Mouse (Mus musculus) kidney, adult 2 months (tissue): ENCODE data around the gene Casp2. TPM values are rescaled to one million over a fixed set of nuclear protein-coding genes. Genes with fewer than 3 reads are reported as not detected.

Experiments used
- DNase-seq: peaks from one replicate; pipeline ENCODE4 v3.0.0; 2021
- H3K27ac ChIP-seq: fragments of 200-500 bp; 2 replicates; pipeline ENCODE4 v1.5.1; 2012; ENCODE audit warnings: low read depth, low read length, control low read depth, inconsistent platforms; ENCODE audit not compliant: insufficient read depth
- H3K27me3 ChIP-seq: fragments of 200-500 bp; replicated peaks from 2 replicates; pipeline ENCODE4 v1.6.1; 2012; ENCODE audit warnings: mild to moderate bottlenecking, moderate library complexity, low read length, inconsistent platforms; ENCODE audit not compliant: control insufficient read depth, insufficient read depth
- H3K36me3 ChIP-seq: fragments of 200-500 bp; 2 replicates; pipeline ENCODE4 v1.6.1; 2012; ENCODE audit warnings: mild to moderate bottlenecking, moderate library complexity, low read length, inconsistent platforms; ENCODE audit not compliant: control insufficient read depth, insufficient read depth
- H3K4me1 ChIP-seq: fragments of 200-500 bp; 2 replicates; pipeline ENCODE4 v1.6.1; 2011; ENCODE audit warnings: low read length; ENCODE audit not compliant: control insufficient read depth, insufficient read depth
- H3K4me3 ChIP-seq: fragments of 200-500 bp; 2 replicates; pipeline ENCODE4 v1.5.1; 2011; ENCODE audit warnings: mild to moderate bottlenecking, low read depth, low read length, control low read depth; ENCODE audit not compliant: insufficient read depth
- CTCF ChIP-seq: fragments of 200-500 bp; conservative IDR thresholded peaks from 2 replicates; pipeline ENCODE4 v1.5.1; 2011; ENCODE audit warnings: low read depth, mild to moderate bottlenecking, control low read depth, low read length, moderate library complexity, mixed read lengths; ENCODE audit not compliant: insufficient read depth, insufficient read length
- POLR2A ChIP-seq: fragments of 200-500 bp; IDR thresholded peaks from one replicate; pipeline ENCODE4 v1.6.1; 2011; ENCODE audit warnings: low read depth, low read length, control low read depth
- WGBS: fragments of 180-500 bp; shearing (Covaris S2); methylation state at CpG from one replicate; pipeline ENCODE4 v1.1.7; 2018; 5-methylcytosine and 5-hydroxymethylcytosine counted together
- polyA plus RNA-seq: library from polyadenylated mRNA; depleted of rRNA; stranded (reverse); fragments of >200 nt; gene quantifications from 2 replicates; pipeline ENCODE4 v1.2.3, GENCODE M21; 2012; rRNA removed

The Casp2 gene
- 17.4 and 18.2 TPM in 2 replicates for polyA plus RNA-seq

- peak; percentile 99 for DNase-seq
- peaks cover 2% of the 10 kb centered on the region; the same call in 1 of the 2 replicates for H3K4me1 ChIP-seq
- H3K27me3 ChIP-seq = no peaks in the 10 kb centered on the region
- H3K27ac ChIP-seq = peak within 1 kb of the TSS; percentile 63
- under 1% methylated on average over 49 of the region's 51 CpGs for WGBS
- peak within 1 kb of the TSS; percentile 70 for H3K4me3 ChIP-seq
- H3K36me3 ChIP-seq = peaks cover 5% of the 10 kb centered on the region; the same call in 1 of the 2 replicates
- peak; percentile 96 for TF ChIP-seq CTCF
- TF ChIP-seq POLR2A = peak; percentile 21
Measured at GRCm38 (mm10) chr6:42264626-42265312, at the start of gene Casp2. Gene Casp2, plus strand, starts transcription at chr6:42264985.

GRCm38 (mm10) chr6:42215028-42215427 lies 49.8 kb upstream of the Casp2 start, which contains the start of gene Tas2r144:
Gene Tas2r144, plus strand, starts transcription at chr6:42215328.
- no peak within 1 kb of the TSS for H3K4me3 ChIP-seq
- TF ChIP-seq CTCF = no peak
- no peak for TF ChIP-seq POLR2A
- H3K27me3 ChIP-seq = no peaks in the 10 kb centered on the region
- no peak within 1 kb of the TSS for H3K27ac ChIP-seq
- WGBS = 86% methylated on average over 2 of the region's 2 CpGs
- no peaks in the 10 kb centered on the region for H3K4me1 ChIP-seq
- DNase-seq = no peak
- H3K36me3 ChIP-seq = no peaks in the 10 kb centered on the region

GRCm38 (mm10) chr6:42222286-42222685 lies 42.5 kb upstream of the Casp2 start:
- DNase-seq = peak; percentile 51
- TF ChIP-seq CTCF (no peak), POLR2A (no peak)
- WGBS = 35% methylated on average over 3 of the region's 3 CpGs
- Histone ChIP-seq H3K27me3 (no peaks in the 10 kb centered on the region), H3K27ac (no peak overlapping the region), H3K4me1 (no peaks in the 10 kb centered on the region), H3K4me3 (no peak overlapping the region), H3K36me3 (no peaks in the 10 kb centered on the region)

GRCm38 (mm10) chr6:42225046-42225445 lies 39.7 kb upstream of the Casp2 start:
- H3K27ac ChIP-seq = no peak overlapping the region
- H3K36me3 ChIP-seq = no peaks in the 10 kb centered on the region
- no peak overlapping the region for H3K4me3 ChIP-seq
- no peaks in the 10 kb centered on the region for H3K4me1 ChIP-seq
- 68% methylated on average over 4 of the region's 4 CpGs for WGBS
- TF ChIP-seq POLR2A (no peak), CTCF (no peak)
- no peak for DNase-seq
- no peaks in the 10 kb centered on the region for H3K27me3 ChIP-seq

GRCm38 (mm10) chr6:42227240-42228101 lies 37.3 kb upstream of the Casp2 start:
- H3K27me3 ChIP-seq = no peaks in the 10 kb centered on the region
- peak; percentile 31 for TF ChIP-seq CTCF
- TF ChIP-seq POLR2A = no peak
- no peak overlapping the region for H3K27ac ChIP-seq
- no peaks in the 10 kb centered on the region for H3K4me1 ChIP-seq
- no peaks in the 10 kb centered on the region for H3K36me3 ChIP-seq
- WGBS = 28% methylated on average over 17 of the region's 17 CpGs
- H3K4me3 ChIP-seq = no peak overlapping the region
- peak; percentile 68 for DNase-seq

GRCm38 (mm10) chr6:42229610-42230009 lies 35.2 kb upstream of the Casp2 start:
- TF ChIP-seq POLR2A (no peak), CTCF (no peak)
- Histone ChIP-seq H3K4me1 (no peaks in the 10 kb centered on the region), H3K36me3 (no peaks in the 10 kb centered on the region), H3K27ac (no peak overlapping the region), H3K27me3 (no peaks in the 10 kb centered on the region), H3K4me3 (no peak overlapping the region)
- WGBS = 73% methylated on average over 4 of the region's 4 CpGs
- DNase-seq = no peak

GRCm38 (mm10) chr6:42231191-42231590 lies 33.6 kb upstream of the Casp2 start:
- Histone ChIP-seq H3K4me3 (no peak overlapping the region), H3K4me1 (no peaks in the 10 kb centered on the region), H3K27ac (no peak overlapping the region), H3K36me3 (no peaks in the 10 kb centered on the region), H3K27me3 (no peaks in the 10 kb centered on the region)
- no peak for TF ChIP-seq POLR2A
- no peak for TF ChIP-seq CTCF
- no peak for DNase-seq
- 87% methylated on average over 3 of the region's 3 CpGs for WGBS
